Mouse (Mus musculus) adrenal gland, adult (tissue): ENCODE data around the gene Nt5c3b.

ENCODE experiments used
- DNase-seq, 2 experiments: peaks; one replicate each; pipeline ENCODE4 v3.0.0; 2022 to 2023; ENCODE audit warnings: low spot score in 1 of 2; ENCODE audit not compliant: inconsistent age in 2 of 2

Nt5c3b gene

GRCm38 (mm10) chr11:100400842-100401241 is 40.8 kb downstream of the Nt5c3b start:
- DNase-seq, result no peak

- no peak for DNase-seq
These were observed 41.7 kb downstream of the Nt5c3b start for GRCm38 (mm10) chr11:100399727-100400538.

- DNase-seq, result no peak
These were observed 42.3 kb downstream of the Nt5c3b start for GRCm38 (mm10) chr11:100399320-100399719.

DNA sequence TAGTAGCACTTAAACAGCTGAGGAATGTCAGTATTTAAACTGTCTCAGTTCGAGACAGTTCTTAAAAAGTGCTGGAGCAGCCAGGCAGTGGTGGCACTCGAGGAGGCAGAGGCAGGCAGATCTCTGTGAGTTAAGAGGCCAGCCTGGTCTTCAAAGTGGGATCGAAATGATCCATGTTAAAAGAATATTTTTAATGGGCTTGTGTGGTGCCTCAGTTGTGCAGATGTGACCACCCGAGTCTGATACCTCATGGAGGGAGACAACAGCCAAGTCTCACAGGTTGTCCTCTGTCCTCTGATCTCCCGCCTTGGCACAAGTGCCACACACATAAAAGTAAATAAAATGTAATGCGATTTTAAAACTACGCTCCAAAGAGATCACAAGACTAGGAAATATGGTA is 43.1 kb downstream of the Nt5c3b start:
- no peak for DNase-seq

DNA sequence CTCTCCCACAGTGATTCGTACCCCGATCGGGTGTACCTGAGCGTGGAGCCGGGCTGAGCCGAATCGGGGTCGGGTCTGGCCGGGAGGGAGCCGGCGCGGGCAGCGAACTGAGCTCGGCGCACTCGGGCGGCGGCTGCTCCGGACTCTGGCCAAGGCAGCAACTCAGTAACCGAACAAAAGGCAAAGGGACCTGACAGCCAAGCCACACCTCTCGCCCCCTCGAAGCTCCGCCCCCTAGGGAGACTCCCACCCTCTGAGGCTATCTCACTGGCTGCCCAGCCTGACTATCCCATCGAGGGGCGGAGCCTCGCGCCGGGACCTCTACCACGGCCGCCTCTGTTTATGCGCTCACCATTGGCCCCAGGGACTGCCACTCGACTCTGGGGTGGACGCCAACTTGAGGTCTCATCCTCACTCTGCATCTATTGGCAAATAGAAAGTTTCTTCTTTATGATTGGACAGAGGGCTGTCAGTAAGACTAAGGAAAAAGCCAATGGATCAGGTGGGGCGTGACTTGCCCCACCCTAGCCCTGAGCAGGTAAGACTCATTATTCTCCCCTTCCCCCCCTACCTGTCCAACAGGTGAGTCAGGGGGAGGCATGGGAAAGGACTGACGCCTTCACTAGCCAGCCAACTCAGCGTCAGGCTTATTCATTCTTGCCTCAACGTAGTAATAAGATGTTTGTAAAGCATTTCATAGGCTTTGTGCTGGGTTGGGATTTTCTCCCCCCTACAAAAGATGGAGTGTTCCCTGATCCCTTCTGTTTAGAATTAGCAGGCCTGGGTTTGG is 43.8 kb downstream of the Nt5c3b start, which contains the start of gene Jup:
TSS of gene Jup (minus strand) at position 164 of the 790 bp plus-strand sequence.
- DNase-seq, result peak; percentile 99 to 100

- no peak for DNase-seq
These were observed 44.6 kb downstream of the Nt5c3b start for GRCm38 (mm10) chr11:100396886-100397599.

- peak; percentile 40 to 68 for DNase-seq
These were observed 45.6 kb downstream of the Nt5c3b start for GRCm38 (mm10) chr11:100395861-100396631.

DNA sequence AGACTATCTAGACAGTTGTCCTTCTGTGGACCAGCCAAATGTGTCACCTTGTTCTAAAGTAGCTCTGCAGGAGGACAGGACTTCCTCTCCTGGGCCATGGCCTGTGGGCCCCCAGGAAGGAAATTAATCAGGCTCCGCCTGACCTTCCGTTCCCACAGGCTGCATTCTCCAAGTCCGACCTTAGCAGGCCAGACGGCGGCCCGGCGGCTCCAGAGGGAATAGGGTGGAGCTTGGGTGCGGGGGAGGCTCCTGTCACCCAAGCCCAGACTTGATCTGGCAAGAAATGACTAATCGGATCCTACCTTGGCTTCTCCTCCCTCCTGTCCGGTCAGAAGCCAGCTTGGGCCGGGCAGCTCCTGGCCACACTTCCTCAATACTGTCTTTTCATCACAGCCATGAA is 46.4 kb downstream of the Nt5c3b start:
- peak; percentile 87 to 91 for DNase-seq

DNA sequence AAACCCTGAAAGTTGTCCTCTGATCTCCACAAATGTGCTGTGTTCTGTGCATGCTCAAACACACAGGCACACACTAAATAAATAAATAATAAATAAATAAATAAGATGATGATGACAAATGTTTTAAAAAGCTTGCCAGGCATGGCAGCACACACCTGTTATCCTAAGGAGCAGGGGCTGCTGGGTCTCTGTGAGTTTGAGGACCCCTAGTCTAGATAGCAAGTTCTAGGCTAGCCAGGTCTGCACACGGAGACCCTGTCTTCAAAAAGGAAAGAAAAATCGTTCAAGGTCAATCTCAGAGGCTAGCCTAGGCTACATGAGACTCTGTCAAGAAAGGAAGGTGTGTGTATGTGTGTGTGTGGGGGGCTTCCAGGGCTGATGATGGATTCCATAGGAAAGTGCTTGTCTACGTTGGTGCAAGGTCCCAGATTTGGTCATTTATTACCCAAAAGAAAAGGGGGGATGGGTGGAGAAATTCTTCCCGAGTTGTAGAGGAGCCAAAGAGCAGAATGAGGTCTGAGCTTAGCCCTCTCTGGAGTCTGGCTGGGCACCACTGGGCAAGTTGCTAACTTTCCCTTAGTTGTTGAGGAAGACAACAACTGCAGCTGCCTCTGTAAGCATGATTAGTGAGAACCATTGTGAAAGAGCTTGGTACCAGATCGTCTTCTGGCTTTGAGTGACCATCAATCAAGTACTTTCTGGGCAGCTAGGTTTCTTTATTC is 47.1 kb downstream of the Nt5c3b start:
- DNase-seq, result peak in 1 of 2 experiments; percentile 51

- DNase-seq, result no peak
These were observed 47.9 kb downstream of the Nt5c3b start for GRCm38 (mm10) chr11:100393733-100394132.

GRCm38 (mm10) chr11:100392958-100393357 is 48.6 kb downstream of the Nt5c3b start:
- no peak for DNase-seq

GRCm38 (mm10) chr11:100391884-100392345 is 49.7 kb downstream of the Nt5c3b start:
- no peak for DNase-seq

DNA sequence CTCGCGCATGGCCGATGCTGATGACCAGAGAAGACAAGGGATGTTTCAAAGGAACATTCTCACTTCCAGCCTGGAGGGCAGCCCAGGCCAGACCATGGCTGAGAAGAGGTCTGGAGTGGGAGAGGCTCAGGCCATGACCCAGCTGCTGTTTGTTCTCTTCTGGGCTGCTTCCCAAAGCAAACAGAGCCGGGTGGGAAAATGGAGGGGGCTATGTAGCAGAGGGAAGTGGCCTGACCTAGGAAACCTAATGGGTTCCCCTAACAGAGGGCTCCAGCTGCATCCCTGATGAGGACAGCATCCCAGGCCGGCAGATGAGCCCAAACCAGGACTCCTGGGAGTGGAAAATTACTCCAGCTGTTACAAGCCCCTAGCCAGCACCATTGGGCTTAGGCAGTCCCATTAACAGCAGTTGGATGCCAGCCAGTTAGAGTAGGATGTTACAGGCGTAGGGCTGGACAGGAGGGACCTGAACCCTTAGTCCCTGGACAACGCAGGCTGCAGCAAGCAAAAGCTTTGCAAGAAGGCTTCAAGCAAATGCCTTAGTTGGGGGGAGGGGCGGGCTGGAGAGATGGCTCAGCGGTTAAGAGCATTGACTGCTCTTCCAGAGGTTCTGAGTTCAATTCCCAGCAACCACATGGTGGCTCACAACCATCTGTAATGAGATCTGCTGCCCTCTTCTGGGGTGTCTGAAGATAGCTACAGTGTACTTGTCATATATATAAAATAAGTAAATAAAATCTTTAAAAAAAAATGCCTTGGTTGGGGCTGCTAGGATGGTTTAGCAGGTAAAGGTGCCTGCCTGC is 50.3 kb downstream of the Nt5c3b start:
- peak; percentile 78 to 86 for DNase-seq

GRCm38 (mm10) chr11:100389931-100390445 is 51.6 kb downstream of the Nt5c3b start:
- DNase-seq, result peak; percentile 69 to 72

- DNase-seq, result peak; percentile 77 to 91
These were observed 53.0 kb downstream of the Nt5c3b start for GRCm38 (mm10) chr11:100388588-100388987.

DNA sequence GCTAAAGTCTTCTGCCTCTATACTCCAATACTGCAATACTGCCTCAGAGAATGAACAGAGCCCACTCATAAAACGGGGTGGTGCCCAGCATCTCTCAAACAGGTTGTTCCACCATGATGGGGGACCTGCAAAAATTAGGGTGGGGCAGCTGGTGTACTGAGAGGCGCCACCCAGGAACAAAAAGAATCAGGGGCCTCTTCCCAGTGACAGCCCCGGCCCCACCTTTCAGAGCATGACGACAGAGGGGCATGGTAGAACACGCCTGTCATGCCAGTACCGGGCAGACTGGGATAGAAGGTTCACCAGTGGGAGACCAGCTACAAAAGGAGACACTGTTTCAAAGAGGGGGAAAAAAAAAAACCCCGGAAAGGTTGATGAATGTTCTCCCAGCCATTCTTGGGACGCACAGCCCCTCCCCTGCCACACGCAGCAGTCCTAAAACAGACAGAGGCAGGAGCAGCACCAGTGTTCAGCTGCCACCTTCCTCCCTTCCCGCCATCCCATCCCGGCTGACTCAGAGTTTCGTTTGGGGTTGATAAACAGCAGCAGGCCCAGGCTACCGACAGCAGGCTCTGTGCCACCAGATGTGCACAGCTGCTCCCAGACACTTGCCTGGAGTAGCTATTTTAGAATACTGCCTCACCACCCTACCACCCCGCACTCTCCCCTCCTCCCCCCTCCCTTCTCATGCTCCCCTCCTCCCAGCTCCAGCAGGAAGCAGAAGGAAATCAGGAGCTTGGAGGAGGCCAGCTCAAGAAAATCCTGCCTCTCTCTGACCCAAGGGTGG is 53.8 kb downstream of the Nt5c3b start:
- DNase-seq, result peak in 1 of 2 experiments; percentile 67

DNA sequence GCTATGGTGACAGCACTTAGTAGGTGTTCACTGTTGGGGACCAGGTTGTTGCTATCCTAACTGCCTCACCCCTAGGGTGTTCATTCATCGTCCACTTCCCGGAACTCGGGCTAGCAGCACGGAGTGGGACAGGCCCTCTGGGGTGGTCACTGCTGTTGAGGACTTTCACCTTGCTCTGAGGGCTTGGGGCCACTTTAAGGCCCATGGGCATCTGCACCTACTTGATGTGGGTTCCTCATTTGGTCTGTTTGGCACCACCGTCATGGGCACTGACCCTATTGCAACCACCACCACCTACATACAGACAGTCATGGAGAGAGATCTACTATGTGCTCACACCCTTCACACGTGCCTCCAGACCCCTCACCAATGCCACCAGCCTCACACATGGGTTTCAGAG is 54.5 kb downstream of the Nt5c3b start:
- no peak for DNase-seq

GRCm38 (mm10) chr11:100386586-100386985 is 55.0 kb downstream of the Nt5c3b start:
- no peak for DNase-seq
